Mouse (Mus musculus) brain, embryonic 14.5 days (tissue): Measurements from ENCODE around the gene Nup210l.

Source experiments
- CTCF ChIP-seq: fragments of 200-500 bp; IDR thresholded peaks from 2 replicates; pipeline ENCODE4 v1.5.1; 2012; ENCODE audit warnings: inconsistent platforms, mild to moderate bottlenecking, moderate library complexity, borderline replicate concordance; ENCODE audit not compliant: insufficient read depth, insufficient read length; ENCODE audit errors: extremely low read depth
- POLR2A ChIP-seq: fragments of 200-500 bp; IDR thresholded peaks from 2 replicates; pipeline ENCODE4 v1.6.1; 2012; ENCODE audit warnings: mild to moderate bottlenecking, inconsistent platforms, borderline replicate concordance; ENCODE audit not compliant: poor library complexity, insufficient read depth, insufficient read length, severe bottlenecking; ENCODE audit errors: extremely low read depth

- no peak for TF ChIP-seq POLR2A
- no peak for TF ChIP-seq CTCF
Observed at GRCm38 (mm10) chr3:90231075-90231474, 127.1 kb downstream of the Nup210l start.
